Mouse (Mus musculus) left cerebral cortex, adult 18-20 months (tissue): ENCODE data around the gene Bglap. TPM values are rescaled to one million over a fixed set of nuclear protein-coding genes. Genes with fewer than 3 reads are reported as not detected.
A peak's percentile ranks its signal among the peaks of the same experiment; 100 is the strongest.
"Not testable (repeated sequence)": the region's sequence is repeated elsewhere in the genome, so short reads cannot be mapped to it uniquely, and the experiment has no call there.

Experiments
- DNase-seq, 2 experiments: peaks; one replicate each; pipeline ENCODE4 v3.0.0; 2021 to 2022; ENCODE audit warnings: low spot score in 2 of 2, mixed read lengths in 1 of 2
- long read RNA-seq, 2 experiments: library from polyadenylated mRNA; stranded (forward); transcript quantifications; one replicate each; pipeline ENCODE4 v2.0.0; 2021
- total RNA-seq, 2 experiments: library from RNA; stranded (reverse); gene quantifications; 2 replicates each; pipeline ENCODE4 v1.2.3; 2021

Gene Bglap
- total RNA-seq = not detected
- long read RNA-seq, experiment 1 = 0 reads
- long read RNA-seq, experiment 2 = 0 reads

- no peak for DNase-seq
These were observed at the start of gene Bglap for GRCm38 (mm10) chr3:88384364-88384763. Gene Bglap, minus strand, starts transcription at chr3:88384464.

GRCm38 (mm10) chr3:88428639-88429038 is 44.4 kb upstream of the Bglap start:
- DNase-seq = not testable (repeated sequence)

- no peak for DNase-seq
These were observed 43.2 kb upstream of the Bglap start for GRCm38 (mm10) chr3:88427342-88427905.

- no peak for DNase-seq
These were observed 41.6 kb upstream of the Bglap start for GRCm38 (mm10) chr3:88425708-88426420.

- no peak for DNase-seq
These were observed 41.0 kb upstream of the Bglap start for GRCm38 (mm10) chr3:88425330-88425689.

- peak; percentile 93 to 95 for DNase-seq
These were observed 40.5 kb upstream of the Bglap start, which contains the start of gene Slc25a44 for GRCm38 (mm10) chr3:88424605-88425329. Gene Slc25a44, minus strand, starts transcription at chr3:88425139.

GRCm38 (mm10) chr3:88422020-88422720 is 37.9 kb upstream of the Bglap start:
- DNase-seq = peak; percentile 21 to 41

GRCm38 (mm10) chr3:88420771-88421170 is 36.5 kb upstream of the Bglap start:
- DNase-seq = no peak

- no peak for DNase-seq
These were observed 33.8 kb upstream of the Bglap start for GRCm38 (mm10) chr3:88418016-88418415.

- no peak for DNase-seq
These were observed 31.4 kb upstream of the Bglap start for GRCm38 (mm10) chr3:88415668-88416067.

GRCm38 (mm10) chr3:88412636-88413035 is 28.4 kb upstream of the Bglap start:
- no peak for DNase-seq

- DNase-seq = no peak
These were observed 27.4 kb upstream of the Bglap start for GRCm38 (mm10) chr3:88411681-88412080.

GRCm38 (mm10) chr3:88410645-88411031 is 26.4 kb upstream of the Bglap start:
- no peak for DNase-seq

GRCm38 (mm10) chr3:88409741-88410644 is 25.7 kb upstream of the Bglap start, which contains the start of gene Pmf1:
Gene Pmf1, minus strand, starts transcription at chr3:88410331.
- DNase-seq = peak; percentile 86 to 88

- DNase-seq = no peak
These were observed 24.7 kb upstream of the Bglap start for GRCm38 (mm10) chr3:88408953-88409352.

GRCm38 (mm10) chr3:88407529-88407928 is 23.3 kb upstream of the Bglap start:
- no peak for DNase-seq

- peak; percentile 57 to 70 for DNase-seq
These were observed 22.8 kb upstream of the Bglap start for GRCm38 (mm10) chr3:88407090-88407489.

GRCm38 (mm10) chr3:88403522-88404230 is 19.4 kb upstream of the Bglap start:
- no peak for DNase-seq

GRCm38 (mm10) chr3:88398666-88399065 is 14.4 kb upstream of the Bglap start:
- no peak for DNase-seq

GRCm38 (mm10) chr3:88395742-88396141 is 11.5 kb upstream of the Bglap start:
- DNase-seq = no peak
